Mouse (Mus musculus) granulocyte monocyte progenitor cell, adult 5-6 weeks (primary cell): ENCODE measurements around the gene Noto. TPM values are rescaled to one million over a fixed set of nuclear protein-coding genes. Genes with fewer than 3 reads are reported as not detected.
A peak's percentile ranks its signal among the peaks of the same experiment; 100 is the strongest.

Experiments used
- ATAC-seq: replicated peaks from 2 replicates; pipeline ENCODE4 v1.8.0; 2016; ENCODE audit warnings: mild to moderate bottlenecking, moderate TSS enrichment, inconsistent platforms; ENCODE audit not compliant: poor library complexity, severe bottlenecking
- total RNA-seq, 2 experiments: library from RNA; stranded (forward) in 1 of 2; stranded (reverse) in 1 of 2; fragments of 200-712, 200-1000 nt in 1 of 2; fragments of >200 nt in 1 of 2; fragmentation: Nextera tagmentation in 1 of 2; gene quantifications; 2 replicates each; pipeline ENCODE4 v1.2.3; 2014 to 2017

Noto gene
- total RNA-seq (2014; fragmentation: Nextera tagmentation), result not detected in 2 replicates
- not detected in 2 replicates for total RNA-seq (2017)

DNA sequence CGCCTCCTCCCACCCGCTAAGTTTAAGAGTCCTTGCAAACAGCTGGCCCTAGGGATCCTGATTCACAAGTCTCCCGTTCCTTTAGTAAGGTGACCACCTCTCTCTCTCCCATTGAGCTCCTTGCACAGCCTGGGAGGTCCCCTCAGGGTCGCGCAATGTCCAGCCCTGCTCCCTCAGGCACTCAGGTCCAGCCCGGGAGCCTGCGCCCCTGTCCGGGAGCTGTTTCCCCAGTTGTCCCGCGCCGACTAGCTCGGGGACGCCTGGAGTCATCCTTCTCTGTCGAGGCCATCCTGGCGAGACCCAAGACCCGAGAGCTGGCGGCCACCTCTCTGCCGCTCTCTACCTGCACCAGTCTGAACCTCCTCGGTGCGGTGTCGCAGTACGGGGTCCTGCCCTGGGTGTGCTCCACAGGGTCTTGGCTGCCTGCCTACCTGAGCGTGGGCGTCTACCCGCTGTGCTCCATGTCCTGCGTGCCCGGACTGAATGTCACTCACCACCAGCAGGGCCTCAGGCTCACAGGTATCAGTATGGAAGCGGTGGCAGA, at the start of gene Noto:
TSS of gene Noto (plus strand) at position 51 of the 544 bp plus-strand sequence.
- no peak for ATAC-seq

DNA sequence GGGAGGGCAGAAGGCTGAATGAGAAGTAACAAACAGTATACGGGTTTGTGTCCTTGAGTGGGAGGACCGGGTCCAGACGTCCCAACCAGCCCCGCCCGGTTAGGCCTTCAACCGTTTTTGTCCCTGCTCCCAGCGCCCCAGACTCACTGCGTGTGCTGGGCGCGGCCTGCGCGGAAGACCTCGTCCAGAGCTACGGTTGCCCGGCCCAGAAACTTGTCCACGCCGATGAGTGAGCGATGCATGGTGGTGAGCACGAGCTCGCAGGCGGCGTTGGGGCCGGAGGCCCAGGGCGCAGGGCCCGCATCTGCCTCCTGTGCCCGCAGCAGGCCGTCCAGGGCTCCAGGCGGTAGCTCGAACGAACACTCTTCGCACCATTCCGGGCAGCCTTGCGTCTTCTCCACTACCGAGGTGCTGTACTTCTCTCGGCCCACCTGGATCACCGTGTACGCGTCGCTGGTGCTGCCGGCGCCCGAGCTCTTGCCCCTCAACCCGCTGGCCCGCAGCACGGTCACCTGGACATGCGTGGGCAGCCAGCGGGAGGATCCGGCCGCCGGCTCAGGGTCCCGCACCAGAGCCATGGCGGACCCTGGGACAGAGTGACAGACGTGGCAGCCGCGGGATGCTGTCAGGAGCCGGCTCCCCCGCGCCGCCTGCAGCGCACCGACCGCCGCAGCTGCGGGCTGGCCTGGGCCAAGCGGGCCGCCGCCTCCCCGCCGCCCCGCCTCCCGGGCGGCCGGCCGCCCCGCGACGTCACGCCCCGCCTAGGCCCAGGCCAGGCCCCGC, 49.5 kb upstream of the Noto start, which contains the start of gene Rab11fip5:
TSS of gene Rab11fip5 (minus strand) at position 684 of the 783 bp plus-strand sequence.
- ATAC-seq, result no peak

DNA sequence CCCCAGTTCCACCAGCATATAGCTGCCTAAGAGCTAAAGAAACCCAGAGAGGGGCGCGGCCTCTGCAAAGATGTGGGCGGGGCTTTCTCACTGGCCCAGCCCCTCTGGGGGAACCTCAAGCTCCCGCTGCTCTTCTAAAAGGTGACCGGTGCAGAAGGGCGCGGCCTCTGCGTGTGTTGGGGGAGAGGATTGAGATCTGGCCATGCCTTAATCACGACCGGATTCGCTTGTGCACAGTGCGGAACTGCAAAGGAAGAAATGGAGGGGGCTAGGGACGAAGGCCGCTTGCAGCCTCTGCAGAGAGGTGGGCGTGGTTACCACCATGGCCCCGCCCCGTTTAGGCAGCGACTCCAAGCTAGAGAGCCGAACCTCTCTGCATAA, 49.0 kb upstream of the Noto start:
- peak; percentile 87 for ATAC-seq

DNA sequence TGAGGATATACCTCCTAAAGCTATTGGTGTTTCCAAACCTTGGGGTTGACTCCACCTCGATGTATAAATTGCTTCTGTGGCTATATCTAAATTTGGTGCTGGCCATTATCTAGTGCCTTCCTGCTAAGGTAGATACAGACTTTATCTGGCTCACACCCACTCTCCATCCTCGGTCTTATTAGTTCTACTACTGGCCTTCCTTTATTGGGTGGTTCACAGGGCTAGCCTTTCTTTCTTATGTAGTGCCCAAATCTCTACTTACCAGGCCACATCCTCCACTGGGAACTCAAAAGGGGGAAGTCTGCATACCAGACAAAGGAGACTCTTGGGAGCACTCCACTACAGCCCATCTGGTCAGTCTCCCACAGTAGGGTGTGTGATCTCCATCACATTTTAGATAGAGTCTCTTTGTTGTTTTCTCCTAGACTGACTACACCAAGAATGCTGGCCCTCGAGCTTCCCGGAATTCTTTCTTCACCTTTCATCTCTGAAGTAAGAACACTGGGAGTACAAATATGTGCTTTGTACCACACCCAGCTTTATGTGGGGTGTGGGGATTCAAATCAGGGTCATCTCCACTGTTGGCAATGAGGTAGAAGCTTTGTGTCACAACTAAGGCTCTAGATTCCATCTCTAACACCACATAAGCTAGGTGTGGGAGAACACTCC, 46.5 kb upstream of the Noto start:
- ATAC-seq, result no peak

DNA sequence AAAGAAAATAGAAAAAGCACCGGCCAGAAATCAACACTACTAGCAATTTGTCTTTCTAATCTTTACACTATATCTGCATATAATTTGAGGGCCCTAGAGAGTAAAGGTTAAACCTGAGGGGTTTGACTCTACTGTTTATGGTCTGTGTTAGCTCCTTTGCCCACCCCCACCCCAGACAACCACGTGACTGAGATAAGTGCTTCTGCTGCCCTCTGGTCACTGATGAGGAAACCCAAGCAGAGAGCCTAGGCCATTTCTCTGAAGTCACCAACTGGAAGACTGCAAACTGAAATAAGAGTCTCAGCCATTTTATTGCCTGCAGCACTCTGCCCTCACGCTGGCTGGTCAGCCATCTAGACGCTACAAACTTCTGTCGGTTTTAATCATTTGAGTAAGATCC, 45.8 kb upstream of the Noto start:
- ATAC-seq, result no peak

DNA sequence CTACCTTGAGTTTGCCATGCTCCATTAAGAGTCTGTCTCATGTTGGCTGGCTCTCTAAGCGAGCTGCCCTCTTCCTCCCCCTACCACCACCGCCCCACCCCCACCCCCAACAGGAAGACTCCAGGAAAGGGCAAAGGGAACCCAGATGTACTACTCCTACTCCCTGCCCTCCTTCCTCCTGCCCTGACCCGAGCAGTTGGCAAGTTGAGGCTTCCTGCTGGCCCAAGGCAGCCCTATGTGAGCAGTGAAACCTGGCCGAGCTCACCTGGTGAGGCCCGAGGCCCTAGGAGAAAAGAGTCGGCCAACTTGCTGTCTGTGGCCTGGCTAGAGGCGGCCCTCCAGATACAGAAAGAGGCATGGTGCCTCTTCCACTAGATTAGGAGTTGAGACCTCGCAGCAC, 45.1 kb upstream of the Noto start:
- no peak for ATAC-seq

DNA sequence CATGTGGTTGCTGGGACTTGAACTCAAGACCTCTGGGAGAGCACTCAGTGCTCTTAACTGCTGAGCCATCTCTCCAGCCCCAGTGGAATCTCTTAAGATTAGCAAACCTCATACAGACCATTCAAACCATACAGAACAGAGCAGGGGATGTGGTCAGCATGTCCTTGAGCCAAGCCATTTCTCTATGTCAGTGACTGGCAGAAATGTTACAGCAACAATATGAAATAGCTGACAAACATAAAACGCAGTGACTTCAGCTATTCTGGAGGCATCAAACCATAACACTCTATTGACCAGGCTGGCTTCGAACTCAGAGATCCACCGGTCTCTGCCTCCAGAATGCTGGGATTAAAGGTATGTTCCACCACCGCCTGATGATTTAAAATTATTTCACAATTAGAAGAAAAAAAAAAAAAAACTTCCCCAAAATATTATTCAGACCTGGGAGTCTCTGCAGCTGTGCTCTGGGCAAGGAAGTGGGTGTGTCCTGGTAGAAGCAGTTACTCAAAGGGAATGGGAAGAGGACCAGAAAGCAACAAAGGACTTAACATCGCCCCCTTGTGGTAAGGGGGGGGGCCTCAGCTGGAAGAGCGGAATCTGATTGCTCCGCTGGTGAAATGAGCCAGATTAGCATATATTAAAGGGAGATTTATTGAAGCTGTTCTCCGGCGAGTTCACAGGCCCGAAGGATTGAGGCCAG, 43.3 kb upstream of the Noto start:
- ATAC-seq, result peak; percentile 95

DNA sequence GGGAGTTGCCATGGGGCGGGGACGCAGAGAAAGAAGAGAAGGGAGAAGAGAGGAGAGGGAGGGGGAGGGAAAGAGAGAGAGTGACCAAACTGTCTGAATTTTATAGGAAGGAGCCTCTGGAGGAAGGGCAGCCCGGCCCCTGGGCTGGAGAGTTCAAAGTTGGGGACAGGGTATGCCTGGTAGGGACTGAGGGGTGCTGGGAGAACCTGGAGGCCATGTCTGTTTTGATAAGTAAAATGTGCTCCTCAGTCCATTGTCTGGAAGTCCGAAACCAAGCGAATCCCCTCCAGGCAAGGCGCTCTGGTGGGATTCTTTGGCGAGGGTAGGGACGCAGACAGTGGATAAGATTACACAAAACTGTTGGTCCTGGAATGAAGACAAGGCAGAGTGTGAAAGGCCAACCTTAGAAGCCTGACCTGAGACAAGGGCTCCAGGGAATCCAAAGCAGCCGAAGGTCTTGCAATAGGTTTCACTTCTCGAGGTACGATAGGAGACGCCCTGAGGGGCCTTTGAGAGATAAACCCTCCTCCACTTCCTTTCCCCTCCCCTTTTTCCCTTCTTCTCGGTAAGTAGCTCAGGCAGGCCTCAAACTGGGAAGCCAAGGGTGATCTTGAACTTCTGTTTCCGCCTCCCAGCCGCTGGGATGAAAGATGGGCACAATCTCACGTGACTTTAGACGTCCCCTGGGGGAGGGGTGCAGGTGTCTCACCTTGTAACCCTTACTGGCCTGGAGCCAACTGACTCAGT, 42.6 kb upstream of the Noto start:
- ATAC-seq, result peak; percentile 78

DNA sequence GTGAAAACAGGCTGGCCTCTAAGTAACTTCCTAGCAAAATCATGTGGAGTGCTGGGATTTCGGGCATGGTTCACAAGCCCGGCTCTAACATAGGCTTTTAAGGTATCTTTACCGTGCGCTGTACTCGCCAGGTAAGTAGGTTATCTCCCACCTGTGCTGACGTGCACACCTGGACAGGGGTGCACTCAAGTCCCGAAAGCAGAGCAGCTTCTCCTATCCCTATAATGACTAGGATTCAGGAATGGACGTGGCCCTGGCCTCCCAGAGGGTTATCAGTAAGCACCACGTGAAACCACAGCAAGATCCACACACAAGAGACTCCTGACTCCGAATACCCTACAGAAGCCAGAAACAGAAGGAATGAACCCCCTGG, 42.1 kb upstream of the Noto start:
- no peak for ATAC-seq

DNA sequence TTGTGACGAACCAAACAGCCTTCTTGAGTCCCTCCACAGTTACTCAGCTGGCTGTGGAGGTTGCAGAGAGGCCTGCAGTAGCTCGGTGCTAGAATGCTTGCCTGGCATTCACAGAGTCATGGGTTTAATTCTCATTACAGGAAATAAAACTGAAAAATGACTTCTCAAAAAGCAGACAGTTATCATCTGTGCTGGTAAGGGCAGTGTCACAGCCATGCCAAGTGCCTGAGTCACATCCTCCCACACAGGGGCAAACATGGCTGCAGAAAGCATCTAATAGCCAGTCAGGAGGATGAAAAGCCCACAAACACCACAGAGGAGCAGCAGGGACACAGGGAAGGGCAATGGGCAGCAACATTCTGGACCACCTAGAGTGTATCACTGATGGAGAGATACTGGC, 40.9 kb upstream of the Noto start:
- ATAC-seq, result no peak

DNA sequence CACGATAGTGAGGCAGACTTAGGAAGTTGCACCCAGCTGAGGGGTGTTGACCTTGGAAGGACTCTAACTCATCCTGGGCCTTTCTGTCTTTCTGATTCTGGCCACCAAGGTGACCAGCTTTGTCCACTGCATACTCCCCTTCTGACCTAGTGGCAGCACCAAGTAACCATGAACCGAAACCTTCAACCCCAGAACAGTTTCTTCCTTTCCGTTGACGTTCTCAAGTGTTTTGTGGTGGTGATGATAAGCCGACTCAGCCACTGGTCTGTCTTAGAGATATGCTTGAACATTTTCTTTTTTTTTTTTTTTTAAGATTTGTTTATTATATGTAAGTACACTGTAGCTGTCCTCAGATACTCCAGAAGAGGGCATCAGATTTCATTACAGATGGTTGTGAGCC, 35.1 kb upstream of the Noto start:
- no peak for ATAC-seq

DNA sequence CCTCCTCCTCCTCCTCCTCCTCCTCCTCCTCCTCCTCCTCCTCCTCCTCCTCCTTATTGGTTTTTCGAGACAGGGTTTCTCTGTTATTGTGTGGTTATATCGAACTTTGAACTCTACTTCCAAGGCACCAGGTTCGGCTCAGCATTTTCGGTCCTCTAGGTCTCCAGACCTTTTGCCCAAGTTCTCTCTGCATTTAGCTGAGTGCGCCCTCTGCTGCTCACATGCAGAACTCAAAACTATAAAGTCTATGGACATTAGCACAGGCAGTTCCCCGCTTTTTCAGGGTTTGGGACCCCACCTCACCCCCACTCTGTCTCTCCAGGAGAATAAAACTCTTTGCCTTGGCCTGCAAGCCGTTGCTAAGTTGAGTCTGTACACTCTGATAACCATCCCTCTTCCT, 31.9 kb upstream of the Noto start:
- peak; percentile 68 for ATAC-seq

DNA sequence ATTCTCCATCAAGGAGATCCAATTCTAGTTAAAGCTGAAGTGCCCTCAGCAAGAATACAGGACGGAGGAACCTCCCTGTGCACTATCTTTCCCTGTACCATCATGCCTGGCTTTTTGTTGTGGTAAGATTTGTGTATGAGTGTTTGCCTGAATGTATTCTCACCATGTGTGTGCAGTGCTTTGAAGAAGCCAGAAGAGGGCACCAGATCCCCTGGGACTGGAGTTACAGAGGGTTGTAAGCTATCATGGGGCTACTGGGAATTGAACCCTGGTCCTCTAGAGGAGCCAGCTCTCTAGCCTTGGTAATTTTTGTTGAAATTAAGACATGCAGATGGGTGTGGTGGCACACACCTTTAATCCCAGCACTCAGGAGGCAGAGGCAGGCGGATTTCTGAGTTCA, 28.3 kb upstream of the Noto start:
- no peak for ATAC-seq

DNA sequence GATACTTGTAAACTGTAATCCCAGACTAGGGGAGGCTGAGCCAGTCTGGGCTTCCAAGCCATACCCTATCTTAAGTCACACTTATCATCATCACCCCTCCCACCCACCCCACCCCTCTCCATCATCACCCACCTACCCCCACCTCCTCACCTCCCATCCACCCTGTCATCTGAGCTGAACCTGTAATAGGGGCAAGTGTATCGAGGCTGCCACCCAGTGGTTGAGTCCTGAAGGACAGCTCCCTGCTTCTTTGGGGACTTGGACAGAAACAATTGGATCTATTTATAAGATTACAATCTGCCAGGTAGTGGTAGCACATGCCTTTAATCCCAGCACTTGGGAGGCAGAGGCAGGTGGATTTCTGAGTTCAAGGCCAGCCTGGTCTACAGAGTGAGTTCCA, 26.5 kb upstream of the Noto start:
- ATAC-seq, result peak; percentile 77

DNA sequence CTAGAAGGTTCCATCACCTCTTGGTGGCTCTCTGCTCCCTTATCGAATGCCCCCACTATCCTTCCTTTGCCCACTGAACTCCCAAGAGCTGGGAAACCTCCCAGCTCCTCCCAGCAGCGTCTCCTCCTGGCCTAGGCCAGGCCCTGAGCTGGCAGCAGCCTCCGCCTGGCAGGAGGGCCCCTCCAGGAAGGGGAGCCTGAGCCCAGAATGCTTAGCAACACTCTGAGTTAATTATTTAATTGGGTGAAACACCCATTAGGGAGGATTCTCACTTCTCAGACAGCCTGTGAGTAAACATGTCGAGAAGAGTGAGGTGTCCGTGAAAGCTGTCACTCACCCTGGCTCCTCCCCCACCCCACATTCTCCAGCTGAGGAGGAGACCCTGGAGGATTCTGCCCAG, 24.0 kb upstream of the Noto start:
- no peak for ATAC-seq

DNA sequence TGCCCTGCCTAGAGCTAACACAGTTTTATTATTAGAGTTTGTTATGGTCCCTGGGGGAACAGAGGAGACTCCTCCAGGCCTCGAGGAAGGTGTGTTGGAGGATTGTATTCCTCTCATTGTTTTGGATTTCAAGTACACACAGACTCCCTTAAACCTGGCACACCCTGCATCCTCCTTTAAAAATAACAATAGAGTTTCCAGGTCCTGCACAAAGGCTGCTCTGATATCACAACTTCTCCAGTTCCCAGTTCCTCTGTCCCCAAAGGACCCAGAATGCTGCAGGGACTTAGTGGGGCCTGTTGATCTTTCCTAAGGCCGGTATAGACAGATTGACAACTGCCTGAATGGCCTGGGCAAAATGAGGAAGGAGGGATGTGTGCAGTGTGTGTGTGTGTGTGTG, 21.1 kb upstream of the Noto start:
- ATAC-seq, result 0 out of 2 replicates have a peak, but pooled peaks have one; percentile 35

DNA sequence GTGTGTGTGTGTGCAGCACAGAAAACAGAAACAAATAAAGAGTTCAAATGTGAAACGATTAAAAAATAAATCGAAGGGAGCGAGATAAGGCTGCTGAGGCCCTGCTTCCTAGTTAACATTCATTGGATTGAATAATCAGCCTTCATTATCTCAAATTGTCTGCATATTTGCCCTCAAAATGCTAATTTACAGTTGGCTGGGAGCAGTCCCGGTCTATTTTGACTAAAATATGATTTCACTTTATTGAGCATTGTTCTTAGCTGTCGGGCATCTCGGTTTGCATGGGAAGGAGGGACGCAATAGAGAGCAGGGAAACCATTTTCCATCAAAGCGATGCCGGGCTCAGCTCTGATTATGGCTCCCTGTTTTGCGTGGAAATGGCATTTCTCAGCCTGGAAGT, 20.6 kb upstream of the Noto start:
- no peak for ATAC-seq

DNA sequence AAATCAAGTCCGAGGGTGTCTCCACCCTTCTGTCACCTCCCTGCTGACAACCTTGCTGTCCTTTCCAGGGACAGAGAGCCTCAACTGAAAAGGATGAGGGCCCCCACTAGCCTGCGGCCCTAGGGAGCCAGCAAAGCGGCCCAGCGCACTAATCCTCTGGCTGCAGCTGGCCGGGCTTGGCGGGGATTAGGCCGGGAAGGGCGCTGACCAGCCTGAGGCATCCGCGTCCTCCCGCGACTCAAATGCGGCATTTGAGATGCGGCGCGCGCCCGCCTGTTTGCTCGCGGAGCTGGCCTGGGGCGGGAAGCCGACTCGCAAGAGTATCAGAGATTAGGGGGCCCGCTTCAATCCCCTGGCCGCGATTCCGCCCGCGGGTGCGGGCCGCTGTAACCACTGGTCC, 14.7 kb upstream of the Noto start:
- no peak for ATAC-seq

DNA sequence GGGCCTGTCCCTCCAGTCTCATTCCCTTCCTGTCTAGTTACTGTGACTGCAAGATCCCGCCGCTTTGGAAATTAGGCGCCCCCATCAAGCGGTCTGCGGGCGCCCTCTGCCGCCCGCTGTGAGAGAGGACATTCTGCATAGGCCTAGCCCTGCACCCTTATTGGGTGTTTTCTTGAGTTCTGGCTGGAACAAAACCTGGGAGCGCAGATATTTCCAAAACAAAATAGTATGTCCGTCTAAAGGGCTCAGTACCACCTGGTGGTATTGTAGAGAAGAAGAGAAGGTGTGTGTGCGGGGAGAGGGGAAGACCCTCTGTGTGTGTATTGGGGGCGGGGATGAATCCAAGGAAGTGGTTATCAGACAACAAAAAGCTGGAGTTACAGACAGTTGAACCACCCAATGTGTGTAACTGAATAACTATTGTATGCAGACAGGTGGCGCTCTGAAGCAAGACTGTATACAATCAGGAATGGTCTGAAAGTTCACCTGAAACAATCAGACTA, 12.9 kb upstream of the Noto start:
- peak; percentile 84 for ATAC-seq

DNA sequence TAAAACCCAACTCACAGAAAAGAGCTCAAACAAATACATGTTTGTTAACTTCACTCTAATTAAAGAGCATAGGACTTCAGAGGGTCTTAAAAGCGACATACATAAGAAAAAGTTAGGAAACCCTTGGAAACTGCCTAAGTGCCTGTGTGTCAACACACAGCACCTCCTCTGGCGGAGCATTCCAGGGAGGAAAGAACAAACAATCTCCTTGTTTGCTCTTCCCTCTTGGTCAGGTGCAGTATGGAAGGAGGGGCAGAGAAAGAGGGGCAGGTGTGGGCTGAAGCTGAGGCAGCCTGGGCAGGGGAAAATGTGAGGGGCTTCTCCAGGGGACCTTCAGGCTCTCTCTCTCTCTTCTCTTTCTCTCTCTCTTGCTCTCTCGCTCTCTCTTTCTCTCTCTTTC, 7.9 kb upstream of the Noto start:
- ATAC-seq, result no peak
